In genomic region chr3:51652292-51652691, GRCm38 (mm10) we compare ENCODE assay signal across 8 mouse cellular contexts. TPM values are rescaled to one million over a fixed set of nuclear protein-coding genes. Genes with fewer than 3 reads are reported as not detected.
DNase-seq lines count a peak whose midpoint lies in the region; ATAC-seq lines count a peak whose summit lies in the region.

No protein-coding gene starts in this region.

- H3K4me3 ChIP-seq in hindbrain, embryonic 16.5 days (ENCODE audit: low read length): no peak overlapping the region; the same call in 1 of the 2 replicates
- H3K4me3 ChIP-seq in macrophage (ENCODE audit: inconsistent target): no peak overlapping the region

- H3K9ac ChIP-seq in hindbrain, embryonic 16.5 days (ENCODE audit: low read depth, low read length): no peak overlapping the region

- H3K9me3 ChIP-seq in hindbrain, embryonic 16.5 days (ENCODE audit: control insufficient read depth, low read length): no peaks in the 10 kb centered on the region

- 0 out of 2 replicates have a peak overlapping the region, but pooled peaks have one; percentile 10 for H3K27ac ChIP-seq in hindbrain, embryonic 16.5 days (ENCODE audit: low read depth, low read length)
- H3K27ac ChIP-seq in macrophage: peak overlapping the region; percentile 88

- no peak for ATAC-seq in hindbrain, embryonic 16.5 days

- H3K4me1 ChIP-seq in hindbrain, embryonic 16.5 days (ENCODE audit: control insufficient read depth, insufficient read depth, low read depth, low read length): peaks cover 12% of the 10 kb centered on the region

- DNase-seq in ZHBTc4 (ENCODE audit: low read depth, low spot score): peak; percentile 92
- peak; percentile 48 to 81 for DNase-seq in cerebellum, postnatal 4 days (ENCODE audit: low spot score in 2 of 2)
- peak; percentile 85 for DNase-seq in gastrocnemius, adult 18-20 months (ENCODE audit: low spot score)
- peak; percentile 84 to 88 for DNase-seq in left cerebral cortex, adult 18-20 months (ENCODE audit: low spot score in 2 of 2)
- DNase-seq in retina, postnatal 7 days (ENCODE audit: low read depth, low spot score): peak; percentile 64
- DNase-seq in urinary bladder, postnatal 14 days (ENCODE audit: low spot score): peak; percentile 89

- no peaks in the 10 kb centered on the region for H3K36me3 ChIP-seq in hindbrain, embryonic 16.5 days (ENCODE audit: control insufficient read depth, insufficient read depth, low read length)
- no peaks in the 10 kb centered on the region for H3K36me3 ChIP-seq in macrophage (ENCODE audit: inconsistent target)

- no peaks in the 10 kb centered on the region for H3K27me3 ChIP-seq in hindbrain, embryonic 16.5 days (replicated peaks; ENCODE audit: control insufficient read depth, insufficient read depth, low read length)

- WGBS in hindbrain, embryonic 16.5 days: 1% methylated on average over 9 of the region's 9 CpGs
- WGBS in macrophage (ENCODE audit: missing documents): under 1% methylated on average over 8 of the region's 9 CpGs

- H3K79me2 ChIP-seq in macrophage (ENCODE audit: inconsistent target): no peaks in the 10 kb centered on the region

- peak overlapping the region; percentile 39 for H3K4me2 ChIP-seq in hindbrain, embryonic 16.5 days (ENCODE audit: low read length)

RNA-seq across cellular contexts. Expression of gene Mgst2, which starts 7.9 kb away (rescaled TPM):
- total RNA-seq in gastrocnemius, adult 18-20 months (2021): under 1 TPM in 1 of 2 experiments, not detected in 1; 0.37 TPM
- 0.33 and 0.40 TPM in 2 replicates for polyA plus RNA-seq in hindbrain, embryonic 16.5 days (2015; fragmentation: Nextera tagmentation; extraction: Ambion mirVana)
- not detected for total RNA-seq in left cerebral cortex, adult 18-20 months (2021)
- 1 to 10 TPM in 23 of 26 experiments, under 1 TPM in 2, not detected in 1; 0.67 to 7.8 (median 3.6) TPM for total RNA-seq in macrophage (2018; cell fraction: chromatin; rRNA removed)
- 1 to 10 TPM; 2.3 to 5.2 (median 3.7) TPM for total RNA-seq in macrophage (2018; cell fraction: cytosol; rRNA removed)
- total RNA-seq in macrophage (2018; cell fraction: nucleus; rRNA removed): 1 to 10 TPM; 1.1 to 8.1 (median 4.1) TPM
- 2.4 to 4.3 TPM (median 4.2 TPM) in 3 replicates for polyA plus RNA-seq in macrophage (2018)
